Mouse (Mus musculus): ENCODE results near the gene Gstm3. TPM values are rescaled to one million over a fixed set of nuclear protein-coding genes. Genes with fewer than 3 reads are reported as not detected.
"Not testable (repeated sequence)": the region's sequence is repeated elsewhere in the genome, so short reads cannot be mapped to it uniquely, and the experiment has no call there.

The Gstm3 gene
- total RNA-seq (2021) = not detected
- long read RNA-seq, experiment 1 = 0 reads
- long read RNA-seq, experiment 2 = 0 reads

DNA sequence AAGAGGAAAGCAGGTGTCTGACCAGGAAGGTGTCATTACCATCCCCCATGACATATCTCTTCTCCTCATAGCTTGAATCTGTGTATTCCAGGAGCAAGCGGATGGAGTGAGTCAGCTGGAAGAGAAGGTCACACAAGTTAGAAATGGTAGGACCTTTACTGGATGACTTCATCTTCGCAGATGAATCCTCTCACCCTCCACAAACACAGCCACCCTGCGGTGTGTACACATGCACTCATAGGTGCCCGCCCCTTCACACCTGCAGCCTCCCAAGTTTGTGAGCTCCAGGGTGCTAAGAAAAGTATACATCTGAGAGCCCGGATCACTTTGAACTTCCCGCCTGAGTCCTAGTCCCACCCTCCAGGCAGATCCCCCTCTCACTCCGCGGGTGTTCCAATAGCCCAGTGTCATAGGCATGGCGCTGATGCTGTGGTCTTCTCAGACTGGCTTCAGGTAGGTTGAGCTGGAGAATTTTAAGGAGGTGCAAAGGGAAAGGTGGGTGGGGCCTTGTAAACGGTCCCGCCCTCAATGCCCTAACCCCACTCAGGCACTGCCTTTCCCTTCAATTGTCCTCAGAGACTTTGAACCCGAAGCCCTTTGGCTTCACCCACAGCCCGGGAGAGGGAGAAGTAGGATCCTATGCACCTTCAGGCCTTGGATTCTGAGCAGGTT lies at the start of gene Gstm3:
TSS of gene Gstm3 (minus strand) at position 560 of the 672 bp plus-strand sequence.
- H3K4me3 ChIP-seq = no peak within 1 kb of the TSS
- TF ChIP-seq CTCF (conservative IDR thresholded peaks at IDR 0.05) = no peak

DNA sequence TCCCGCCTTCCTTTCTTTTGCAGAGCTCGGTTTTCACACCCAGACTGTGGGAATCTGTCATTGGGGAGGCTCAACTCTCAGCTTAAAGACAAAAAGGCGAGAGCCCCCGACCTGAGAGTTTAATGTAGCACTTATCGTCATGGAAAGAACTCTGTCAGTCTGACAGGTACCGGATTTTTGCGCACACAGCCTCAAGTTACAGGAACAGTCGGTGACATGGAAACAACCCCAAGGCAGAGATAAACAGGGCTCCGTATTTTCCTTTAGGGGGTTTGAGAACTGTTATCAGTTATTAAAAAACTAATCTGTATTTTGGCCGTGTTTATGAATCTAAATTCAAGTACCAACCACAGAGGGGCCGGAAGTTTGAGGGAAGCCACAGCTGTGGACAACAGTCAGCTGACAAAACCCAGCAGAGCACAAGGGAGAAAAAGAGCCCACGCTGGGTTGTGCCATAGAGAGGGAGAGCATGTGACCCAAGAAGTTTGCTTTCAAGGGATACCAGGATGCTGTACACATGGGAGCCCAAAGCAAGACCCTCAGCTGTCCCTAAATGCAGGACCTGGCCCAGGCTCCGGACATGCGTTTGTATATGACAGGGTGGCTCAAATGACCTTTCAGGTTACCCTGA lies 49.2 kb upstream of the Gstm3 start:
- DNase-seq (ENCODE audit: low spot score in 2 of 2) = no peak
- Histone ChIP-seq H3K27ac (peak overlapping the region; percentile 95), H3K4me3 (peak overlapping the region; percentile 61)
- no peak for TF ChIP-seq CTCF (conservative IDR thresholded peaks at IDR 0.05)

More for the DNA sequence above, at the start of gene Gstm3:
- H3K27ac ChIP-seq = no peak within 1 kb of the TSS
- DNase-seq (ENCODE audit: low spot score in 2 of 2) = no peak

DNA sequence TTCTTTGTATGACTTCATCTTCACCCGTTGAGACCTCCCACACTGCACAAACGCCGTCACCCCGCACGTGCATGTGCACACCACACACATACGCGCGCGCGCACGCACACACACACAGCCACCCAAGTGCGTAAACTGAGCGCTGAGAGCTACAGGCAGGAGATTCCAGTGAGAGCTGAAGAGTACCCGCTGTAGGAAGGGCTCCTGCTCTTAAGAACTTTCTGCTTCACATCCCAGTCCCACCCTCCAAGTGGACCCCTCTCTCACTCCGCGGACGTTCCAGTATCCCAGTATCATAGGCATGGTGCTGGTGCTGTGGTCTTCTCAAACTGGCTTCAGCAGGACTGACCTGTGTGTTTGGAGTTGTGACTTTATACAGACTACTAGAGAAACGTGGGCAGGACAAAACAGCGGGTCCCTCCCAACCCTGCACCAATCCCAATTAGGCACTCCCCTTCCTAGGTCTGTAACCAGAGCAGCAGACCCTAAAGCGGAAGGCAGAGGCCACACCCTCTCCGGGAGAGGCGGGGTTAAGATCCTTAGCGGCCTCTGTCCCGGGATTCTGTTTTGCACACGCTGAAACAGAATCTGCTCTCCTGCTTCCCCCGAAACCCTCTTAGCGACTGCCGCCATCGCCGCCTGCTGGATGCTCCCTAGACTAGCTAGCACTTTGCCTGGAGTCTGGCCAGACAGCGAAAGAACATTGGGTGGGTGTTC lies 48.5 kb upstream of the Gstm3 start, which contains the start of gene Gstm1:
TSS of gene Gstm1 (minus strand) at position 501 of the 717 bp plus-strand sequence.
- peak; percentile 92 for TF ChIP-seq CTCF (conservative IDR thresholded peaks at IDR 0.05)
- DNase-seq (ENCODE audit: low spot score in 2 of 2) = peak; percentile 94 to 95
- peak within 1 kb of the TSS; percentile 95 for H3K27ac ChIP-seq
- peak within 1 kb of the TSS; percentile 61 for H3K4me3 ChIP-seq

DNA sequence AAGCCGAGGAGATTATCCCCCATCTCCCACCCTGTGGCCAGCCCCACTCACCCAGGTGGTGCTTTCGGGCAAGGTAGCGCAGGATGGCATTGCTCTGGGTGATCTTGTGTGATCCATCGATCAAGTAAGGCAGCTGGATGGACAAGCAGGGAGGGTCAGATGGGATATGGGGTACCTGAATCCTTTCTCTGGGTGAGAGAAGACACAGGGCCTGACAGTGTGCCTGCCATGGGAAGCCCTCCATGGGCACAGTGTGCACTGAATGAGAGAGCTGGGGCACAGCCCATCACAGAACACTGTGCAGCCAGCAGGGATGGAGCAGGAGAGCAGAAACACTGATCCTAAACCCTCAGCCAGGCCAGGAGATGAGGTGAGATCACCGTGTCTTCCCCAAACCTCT lies 47.4 kb upstream of the Gstm3 start:
- H3K27ac ChIP-seq = peak overlapping the region; percentile 95

DNA sequence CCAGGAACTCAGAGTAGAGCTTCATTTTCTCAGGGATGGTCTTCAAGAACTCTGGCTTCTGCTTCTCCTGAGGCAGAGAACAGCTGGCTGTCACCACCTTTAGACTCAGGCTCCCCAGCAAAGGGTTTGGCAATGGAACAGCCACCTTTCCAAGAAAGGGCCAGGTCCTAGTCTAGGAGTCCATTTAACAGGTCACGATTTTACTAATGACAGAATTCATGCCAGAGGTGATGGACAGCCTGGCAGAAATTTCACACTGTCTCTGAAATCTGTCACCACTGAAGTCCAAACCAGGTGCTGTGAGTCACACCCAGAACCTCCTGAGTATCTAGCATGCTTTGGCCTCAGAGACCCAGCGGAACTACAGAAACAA lies 45.9 kb upstream of the Gstm3 start:
- Histone ChIP-seq H3K27ac (peak overlapping the region; percentile 95), H3K4me3 (peak overlapping the region; percentile 61)
- TF ChIP-seq CTCF (conservative IDR thresholded peaks at IDR 0.05) = no peak
- DNase-seq (ENCODE audit: low spot score in 2 of 2) = no peak

More for the DNA sequence above, 47.4 kb upstream of the Gstm3 start:
- peak overlapping the region; percentile 61 for H3K4me3 ChIP-seq
- DNase-seq (ENCODE audit: low spot score in 2 of 2) = not testable (repeated sequence)

DNA sequence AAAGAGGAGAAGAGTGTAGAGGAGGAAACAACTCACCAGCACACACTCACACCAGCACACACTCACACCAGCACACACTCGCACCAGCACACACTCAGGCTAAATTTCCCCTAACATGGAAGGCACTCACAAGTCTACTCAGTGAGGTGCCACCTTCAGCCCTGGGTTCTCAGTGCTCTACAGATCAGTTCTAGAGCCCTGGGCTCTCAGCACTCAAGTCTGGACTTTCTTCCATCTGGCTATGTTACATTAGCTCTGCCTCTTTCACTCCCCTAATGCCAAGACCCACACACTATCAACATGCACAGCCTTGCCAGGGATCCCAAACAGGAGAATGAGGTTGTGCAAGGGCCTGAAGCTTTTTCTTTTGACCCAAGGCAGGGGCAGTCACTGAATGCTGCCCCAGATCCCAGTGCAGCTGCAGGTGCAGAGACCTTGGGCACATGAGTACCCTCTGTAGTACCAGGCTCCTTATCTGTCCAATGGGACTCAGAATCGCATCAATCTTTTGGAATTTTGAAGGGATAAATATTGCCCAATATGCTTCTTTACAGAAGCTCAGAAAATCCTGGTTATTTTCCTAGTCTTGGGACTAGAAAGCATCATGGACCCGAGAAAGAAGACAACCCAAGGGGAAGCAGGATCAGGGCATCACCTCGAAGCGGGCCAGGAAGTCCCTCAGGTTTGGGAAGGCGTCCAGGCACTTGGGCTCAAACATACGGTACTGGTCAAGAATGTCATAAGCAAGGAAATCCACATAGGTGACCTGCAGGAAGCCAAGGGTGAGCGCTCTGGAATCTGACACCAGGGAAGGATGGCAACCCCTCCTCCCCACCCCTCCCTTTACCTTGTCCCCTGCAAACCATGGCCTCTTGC lies 45.3 kb upstream of the Gstm3 start:
- no peak for DNase-seq (ENCODE audit: low spot score in 2 of 2)
- Histone ChIP-seq H3K4me3 (peak overlapping the region; percentile 22; the same call in 1 of the 2 replicates), H3K27ac (peak overlapping the region; percentile 95)
- no peak for TF ChIP-seq CTCF (conservative IDR thresholded peaks at IDR 0.05)

DNA sequence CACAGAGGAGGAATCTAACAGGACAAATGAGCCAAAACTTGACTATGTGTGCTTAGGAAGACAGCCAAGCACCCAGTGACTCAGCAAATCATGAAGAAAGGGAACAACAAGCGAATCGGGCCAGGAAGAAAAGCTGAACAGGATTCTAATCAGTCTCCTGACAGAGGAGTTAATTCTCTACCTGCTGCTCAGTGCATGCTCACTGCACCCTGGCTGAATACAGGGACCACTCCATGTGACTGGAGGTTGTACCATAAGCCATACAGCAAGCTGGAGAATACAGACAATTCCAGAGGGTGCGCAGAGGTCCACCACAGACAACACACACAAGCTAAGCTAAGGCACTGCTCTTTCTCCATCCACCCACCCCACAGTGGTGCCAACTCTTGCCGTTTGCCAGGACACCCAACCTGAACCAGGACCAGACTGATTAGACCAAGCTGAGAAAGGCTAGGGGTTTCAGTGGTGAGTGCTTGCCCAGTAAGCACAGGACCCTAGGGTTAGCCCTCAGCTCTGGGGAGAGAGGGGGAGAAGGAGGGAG lies 44.3 kb upstream of the Gstm3 start:
- Histone ChIP-seq H3K27ac (peak overlapping the region; percentile 91), H3K4me3 (peak overlapping the region; percentile 35; the same call in 1 of the 2 replicates)
- no peak for TF ChIP-seq CTCF (conservative IDR thresholded peaks at IDR 0.05)
- peak; percentile 65 to 81 for DNase-seq (ENCODE audit: low spot score in 2 of 2)

DNA sequence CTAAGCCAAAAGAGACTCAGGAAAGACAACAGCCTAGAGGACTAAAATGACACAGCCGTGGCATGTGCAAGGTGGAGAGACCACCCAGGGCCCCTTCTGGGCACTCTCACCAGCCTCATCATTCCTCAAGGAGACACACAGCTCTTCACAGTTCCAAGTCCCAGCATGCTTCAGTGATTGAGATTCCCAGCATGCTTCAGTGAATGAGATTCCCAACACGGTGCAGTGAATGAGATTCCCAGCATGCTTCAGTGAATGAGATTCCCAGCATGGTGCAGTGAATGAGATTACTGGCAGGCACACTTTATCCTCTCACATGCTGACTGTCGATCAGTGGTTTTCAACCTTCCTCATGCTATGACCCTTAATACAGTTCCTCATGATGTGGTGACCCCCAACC lies 42.5 kb upstream of the Gstm3 start:
- no peak for DNase-seq (ENCODE audit: low spot score in 2 of 2)
- Histone ChIP-seq H3K27ac (peak overlapping the region; percentile 65; the same call in 1 of the 2 replicates), H3K4me3 (no peak overlapping the region)
- no peak for TF ChIP-seq CTCF (conservative IDR thresholded peaks at IDR 0.05)

DNA sequence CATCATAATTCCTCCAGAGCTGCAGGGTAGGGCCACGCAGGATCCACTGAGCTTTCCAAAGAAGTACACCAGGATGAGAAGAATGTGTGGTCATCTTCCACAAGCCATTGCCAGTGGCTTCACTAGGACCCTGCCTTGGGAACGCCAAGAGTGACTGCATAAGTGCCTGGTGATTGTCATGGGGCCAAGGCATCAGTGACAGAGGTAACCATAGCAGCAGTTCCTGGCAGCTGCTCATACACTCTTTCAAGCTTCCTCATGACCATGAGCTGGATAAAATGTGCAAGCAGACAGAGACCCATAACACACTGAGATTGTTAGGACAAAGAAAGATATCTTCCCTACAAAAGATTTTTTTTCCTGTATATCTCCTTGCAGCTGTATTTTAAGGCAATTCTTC lies 41.2 kb upstream of the Gstm3 start:
- peak; percentile 49 to 50 for DNase-seq (ENCODE audit: low spot score in 2 of 2)
- Histone ChIP-seq H3K4me3 (no peak overlapping the region), H3K27ac (peak overlapping the region; percentile 80)
- TF ChIP-seq CTCF (conservative IDR thresholded peaks at IDR 0.05) = no peak

DNA sequence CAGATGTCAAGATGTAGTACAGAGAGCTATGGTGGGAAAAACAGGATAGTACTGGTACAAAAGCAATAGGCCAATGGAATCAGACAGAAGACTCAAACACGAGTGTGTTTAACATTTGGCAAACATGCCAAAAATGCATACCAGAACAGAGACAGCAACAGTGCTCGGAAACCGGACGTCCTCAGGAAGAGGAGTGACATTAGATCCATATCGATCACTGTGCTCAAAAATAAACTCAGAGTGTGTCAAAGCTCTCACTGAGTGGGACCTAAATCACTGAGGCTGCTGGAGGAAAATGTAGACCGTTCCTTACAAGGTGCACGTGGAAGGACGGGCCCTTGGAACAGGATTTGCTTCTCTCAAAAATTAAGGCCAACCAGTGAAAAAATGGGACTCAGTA lies 32.9 kb upstream of the Gstm3 start:
- Histone ChIP-seq H3K4me3 (no peak overlapping the region), H3K27ac (no peak overlapping the region)
- TF ChIP-seq CTCF (conservative IDR thresholded peaks at IDR 0.05) = no peak
- no peak for DNase-seq (ENCODE audit: low spot score in 2 of 2)

DNA sequence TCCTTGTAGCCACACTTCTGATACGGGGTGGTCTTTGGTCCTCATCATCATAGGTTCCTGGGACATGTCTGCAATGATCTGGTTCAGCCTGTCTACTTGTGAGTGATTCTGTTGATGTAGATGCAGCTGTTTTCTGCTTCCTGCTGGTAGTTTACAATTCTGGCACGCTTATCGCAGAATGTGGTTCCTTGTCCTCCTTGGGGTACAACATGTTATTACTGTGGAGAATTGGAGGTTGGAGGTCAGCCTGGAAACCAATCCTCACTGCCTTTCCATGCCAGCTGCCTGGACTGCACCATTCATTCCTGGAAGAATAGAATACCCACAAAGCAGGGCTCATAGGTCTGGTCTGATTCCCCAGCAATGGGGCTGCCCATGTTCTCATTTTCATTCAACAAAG lies 30.4 kb upstream of the Gstm3 start:
- no peak overlapping the region for H3K4me3 ChIP-seq
- DNase-seq (ENCODE audit: low spot score in 2 of 2) = no peak
- H3K27ac ChIP-seq = no peak overlapping the region
- TF ChIP-seq CTCF (conservative IDR thresholded peaks at IDR 0.05) = no peak

DNA sequence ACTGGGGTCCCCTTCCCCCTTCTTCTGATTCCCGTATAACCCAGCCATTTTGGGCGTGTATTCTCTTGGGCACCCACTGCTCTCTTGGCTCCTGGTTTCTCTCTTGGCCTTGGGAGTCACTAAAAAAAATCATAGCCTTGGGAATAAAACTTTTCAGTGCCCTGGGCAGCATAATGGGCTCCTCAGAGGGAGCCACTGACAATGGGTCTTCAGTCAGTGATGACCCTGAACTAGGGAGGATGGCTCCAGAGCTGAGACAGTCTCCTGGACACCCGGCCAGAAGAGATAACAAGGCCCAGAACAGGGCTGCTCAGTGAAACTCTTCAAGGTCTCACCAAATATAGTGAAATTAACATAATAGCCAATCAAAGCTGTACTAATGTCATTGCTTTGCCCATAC lies 29.5 kb upstream of the Gstm3 start:
- no peak overlapping the region for H3K4me3 ChIP-seq
- no peak for DNase-seq (ENCODE audit: low spot score in 2 of 2)
- H3K27ac ChIP-seq = no peak overlapping the region
- no peak for TF ChIP-seq CTCF (conservative IDR thresholded peaks at IDR 0.05)
